Mouse (Mus musculus): ENCODE results near the gene Trub2. TPM values are rescaled to one million over a fixed set of nuclear protein-coding genes. Genes with fewer than 3 reads are reported as not detected.
A peak's percentile ranks its signal among the peaks of the same experiment; 100 is the strongest.

The Trub2 gene
- 21.9 and 23.3 TPM in 2 replicates for polyA plus RNA-seq (2014; fragmentation: Nextera tagmentation; extraction: Ambion mirVana)

GRCm38 (mm10) chr2:29787937-29788681 is at the start of gene Trub2:
TSS of gene Trub2 (minus strand) at chr2:29788502.
- under 1% methylated on average over 45 of the region's 45 CpGs for WGBS
- ATAC-seq (ENCODE audit: insufficient number of reproducible peaks, insufficient read depth, low FRiP score, low read depth): peak; percentile 87
- Histone ChIP-seq H3K9ac (ENCODE audit: low read length) (peak within 1 kb of the TSS; percentile 73), H3K36me3 (ENCODE audit: control insufficient read depth, insufficient read depth, low read length) (peaks cover 56% of the 10 kb centered on the region), H3K27me3 (ENCODE audit: control insufficient read depth, insufficient read depth, low read length) (no peaks in the 10 kb centered on the region), H3K4me2 (ENCODE audit: low read length) (peak within 1 kb of the TSS; percentile 93), H3K4me1 (ENCODE audit: control insufficient read depth in 2 of 2, insufficient read depth in 2 of 2, low read length in 2 of 2) (peaks cover 0 to 8% of the 10 kb centered on the region in 2 experiments; a peak in 2 of 4 replicates), H3K27ac (replicated peaks in 1 of 2; ENCODE audit: control insufficient read depth in 1 of 2, insufficient read depth in 1 of 2, low read depth in 2 of 2, low read length in 2 of 2) (peak within 1 kb of the TSS; percentile 67 to 77), H3K9me3 (ENCODE audit: control insufficient read depth, low read length) (no peaks in the 10 kb centered on the region), H3K4me3 (ENCODE audit: control insufficient read depth in 1 of 2, insufficient read depth in 1 of 2, low read depth in 1 of 2, low read length in 2 of 2) (peak within 1 kb of the TSS; percentile 64 to 90)

- 66% methylated on average over 2 of the region's 2 CpGs for WGBS
- ATAC-seq (ENCODE audit: insufficient number of reproducible peaks, insufficient read depth, low FRiP score, low read depth): no peak
- Histone ChIP-seq H3K36me3 (ENCODE audit: control insufficient read depth, insufficient read depth, low read length) (peaks cover 55% of the 10 kb centered on the region), H3K27ac (replicated peaks in 1 of 2; ENCODE audit: control insufficient read depth in 1 of 2, insufficient read depth in 1 of 2, low read depth in 2 of 2, low read length in 2 of 2) (no peak overlapping the region), H3K27me3 (ENCODE audit: control insufficient read depth, insufficient read depth, low read length) (no peaks in the 10 kb centered on the region), H3K9me3 (ENCODE audit: control insufficient read depth, low read length) (no peaks in the 10 kb centered on the region), H3K9ac (ENCODE audit: low read length) (no peak overlapping the region), H3K4me1 (ENCODE audit: control insufficient read depth in 2 of 2, insufficient read depth in 2 of 2, low read length in 2 of 2) (no peaks in the 10 kb centered on the region), H3K4me3 (ENCODE audit: control insufficient read depth in 1 of 2, insufficient read depth in 1 of 2, low read depth in 1 of 2, low read length in 2 of 2) (no peak overlapping the region), H3K4me2 (ENCODE audit: low read length) (no peak overlapping the region)
Observed at GRCm38 (mm10) chr2:29835391-29835899, 47.1 kb upstream of the Trub2 start.

GRCm38 (mm10) chr2:29833796-29834195 is 45.5 kb upstream of the Trub2 start:
- 95% methylated on average over 5 of the region's 5 CpGs for WGBS
- Histone ChIP-seq H3K4me1 (ENCODE audit: control insufficient read depth in 2 of 2, insufficient read depth in 2 of 2, low read length in 2 of 2) (no peaks in the 10 kb centered on the region), H3K4me3 (ENCODE audit: control insufficient read depth in 1 of 2, insufficient read depth in 1 of 2, low read depth in 1 of 2, low read length in 2 of 2) (no peak overlapping the region), H3K36me3 (ENCODE audit: control insufficient read depth, insufficient read depth, low read length) (peaks cover 47% of the 10 kb centered on the region), H3K4me2 (ENCODE audit: low read length) (no peak overlapping the region), H3K9me3 (ENCODE audit: control insufficient read depth, low read length) (no peaks in the 10 kb centered on the region), H3K27me3 (ENCODE audit: control insufficient read depth, insufficient read depth, low read length) (no peaks in the 10 kb centered on the region), H3K9ac (ENCODE audit: low read length) (no peak overlapping the region), H3K27ac (replicated peaks in 1 of 2; ENCODE audit: control insufficient read depth in 1 of 2, insufficient read depth in 1 of 2, low read depth in 2 of 2, low read length in 2 of 2) (no peak overlapping the region)
- ATAC-seq (ENCODE audit: insufficient number of reproducible peaks, insufficient read depth, low FRiP score, low read depth): no peak

GRCm38 (mm10) chr2:29831106-29831505 is 42.8 kb upstream of the Trub2 start:
- ATAC-seq (ENCODE audit: insufficient number of reproducible peaks, insufficient read depth, low FRiP score, low read depth): no peak

GRCm38 (mm10) chr2:29827709-29828024 is 39.4 kb upstream of the Trub2 start:
- no peak for ATAC-seq (ENCODE audit: insufficient number of reproducible peaks, insufficient read depth, low FRiP score, low read depth)
- Histone ChIP-seq H3K27me3 (ENCODE audit: control insufficient read depth, insufficient read depth, low read length) (no peaks in the 10 kb centered on the region), H3K4me2 (ENCODE audit: low read length) (peak overlapping the region; percentile 83), H3K36me3 (ENCODE audit: control insufficient read depth, insufficient read depth, low read length) (0 out of 2 replicates have a peak, but pooled peaks cover 11% of the 10 kb centered on the region), H3K4me1 (ENCODE audit: control insufficient read depth in 2 of 2, insufficient read depth in 2 of 2, low read length in 2 of 2) (peaks cover 0 to 10% of the 10 kb centered on the region in 2 experiments; a peak in 2 of 4 replicates), H3K4me3 (ENCODE audit: control insufficient read depth in 1 of 2, insufficient read depth in 1 of 2, low read depth in 1 of 2, low read length in 2 of 2) (peak overlapping the region; percentile 82 to 94), H3K9me3 (ENCODE audit: control insufficient read depth, low read length) (no peaks in the 10 kb centered on the region), H3K9ac (ENCODE audit: low read length) (peak overlapping the region; percentile 91), H3K27ac (replicated peaks in 1 of 2; ENCODE audit: control insufficient read depth in 1 of 2, insufficient read depth in 1 of 2, low read depth in 2 of 2, low read length in 2 of 2) (peak overlapping the region in 1 of 2 experiments; percentile 41; a peak in 1 of 4 replicates)
- 4% methylated on average over 12 of the region's 12 CpGs for WGBS

More at GRCm38 (mm10) chr2:29831106-29831505, 42.8 kb upstream of the Trub2 start:
- WGBS: 87% methylated on average over 4 of the region's 4 CpGs
- Histone ChIP-seq H3K4me2 (ENCODE audit: low read length) (no peak overlapping the region), H3K4me3 (ENCODE audit: control insufficient read depth in 1 of 2, insufficient read depth in 1 of 2, low read depth in 1 of 2, low read length in 2 of 2) (no peak overlapping the region), H3K9me3 (ENCODE audit: control insufficient read depth, low read length) (no peaks in the 10 kb centered on the region), H3K4me1 (ENCODE audit: control insufficient read depth in 2 of 2, insufficient read depth in 2 of 2, low read length in 2 of 2) (peaks cover 0 to 10% of the 10 kb centered on the region in 2 experiments; a peak in 2 of 4 replicates), H3K27me3 (ENCODE audit: control insufficient read depth, insufficient read depth, low read length) (no peaks in the 10 kb centered on the region), H3K36me3 (ENCODE audit: control insufficient read depth, insufficient read depth, low read length) (peaks cover 40% of the 10 kb centered on the region), H3K9ac (ENCODE audit: low read length) (no peak overlapping the region), H3K27ac (replicated peaks in 1 of 2; ENCODE audit: control insufficient read depth in 1 of 2, insufficient read depth in 1 of 2, low read depth in 2 of 2, low read length in 2 of 2) (no peak overlapping the region)

GRCm38 (mm10) chr2:29826926-29827708 is 38.8 kb upstream of the Trub2 start:
- H3K9ac ChIP-seq (ENCODE audit: low read length): peak overlapping the region; percentile 91
- H3K4me2 ChIP-seq (ENCODE audit: low read length): peak overlapping the region; percentile 83
- under 1% methylated on average over 48 of the region's 48 CpGs for WGBS
- no peaks in the 10 kb centered on the region for H3K9me3 ChIP-seq (ENCODE audit: control insufficient read depth, low read length)
- H3K36me3 ChIP-seq (ENCODE audit: control insufficient read depth, insufficient read depth, low read length): 0 out of 2 replicates have a peak, but pooled peaks cover 8% of the 10 kb centered on the region
- peak overlapping the region; percentile 90 to 96 for H3K27ac ChIP-seq (replicated peaks in 1 of 2; ENCODE audit: control insufficient read depth in 1 of 2, insufficient read depth in 1 of 2, low read depth in 2 of 2, low read length in 2 of 2)
- peak overlapping the region; percentile 82 to 94 for H3K4me3 ChIP-seq (ENCODE audit: control insufficient read depth in 1 of 2, insufficient read depth in 1 of 2, low read depth in 1 of 2, low read length in 2 of 2)
- peaks cover 0 to 10% of the 10 kb centered on the region in 2 experiments; a peak in 2 of 4 replicates for H3K4me1 ChIP-seq (ENCODE audit: control insufficient read depth in 2 of 2, insufficient read depth in 2 of 2, low read length in 2 of 2)
- ATAC-seq (ENCODE audit: insufficient number of reproducible peaks, insufficient read depth, low FRiP score, low read depth): peak; percentile 93
- no peaks in the 10 kb centered on the region for H3K27me3 ChIP-seq (ENCODE audit: control insufficient read depth, insufficient read depth, low read length)

- peak overlapping the region; percentile 80 to 94 for H3K4me3 ChIP-seq (ENCODE audit: control insufficient read depth in 1 of 2, insufficient read depth in 1 of 2, low read depth in 1 of 2, low read length in 2 of 2)
- peak overlapping the region; percentile 77 for H3K9ac ChIP-seq (ENCODE audit: low read length)
- peak overlapping the region; percentile 90 to 96 for H3K27ac ChIP-seq (replicated peaks in 1 of 2; ENCODE audit: control insufficient read depth in 1 of 2, insufficient read depth in 1 of 2, low read depth in 2 of 2, low read length in 2 of 2)
- H3K27me3 ChIP-seq (ENCODE audit: control insufficient read depth, insufficient read depth, low read length): no peaks in the 10 kb centered on the region
- H3K4me1 ChIP-seq (ENCODE audit: control insufficient read depth in 2 of 2, insufficient read depth in 2 of 2, low read length in 2 of 2): peaks cover 0 to 10% of the 10 kb centered on the region in 2 experiments; a peak in 2 of 4 replicates
- WGBS: 15% methylated on average over 11 of the region's 11 CpGs
- no peaks in the 10 kb centered on the region for H3K9me3 ChIP-seq (ENCODE audit: control insufficient read depth, low read length)
- ATAC-seq (ENCODE audit: insufficient number of reproducible peaks, insufficient read depth, low FRiP score, low read depth): no peak
- 0 out of 2 replicates have a peak, but pooled peaks cover 8% of the 10 kb centered on the region for H3K36me3 ChIP-seq (ENCODE audit: control insufficient read depth, insufficient read depth, low read length)
- peak overlapping the region; percentile 71 for H3K4me2 ChIP-seq (ENCODE audit: low read length)
Observed at GRCm38 (mm10) chr2:29826318-29826925, 38.1 kb upstream of the Trub2 start.
